Mouse (Mus musculus): ENCODE data around the gene Rreb1.
A peak's percentile ranks its signal among the peaks of the same experiment; 100 is the strongest.

Gene Rreb1

DNA sequence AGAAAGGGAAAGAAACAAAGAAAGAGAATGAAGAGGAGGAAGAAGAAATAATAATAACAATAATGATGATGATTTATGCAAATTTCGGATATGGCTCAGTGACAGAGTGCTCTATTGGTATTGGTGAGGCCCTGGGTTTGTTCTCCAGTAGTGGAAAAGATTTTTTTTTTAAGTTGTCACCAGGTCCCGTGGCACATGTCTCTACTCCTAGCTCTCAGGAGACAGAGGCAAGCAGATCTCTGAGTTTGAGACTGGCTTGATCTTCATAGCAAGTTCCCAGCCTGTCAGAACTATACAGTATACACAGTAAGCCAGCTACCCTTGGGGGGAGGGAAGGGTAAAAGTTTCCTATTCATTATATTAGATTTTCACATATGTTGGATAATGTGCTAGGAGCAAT, 3.4 kb downstream of the Rreb1 start:
- no peak for DNase-seq

DNA sequence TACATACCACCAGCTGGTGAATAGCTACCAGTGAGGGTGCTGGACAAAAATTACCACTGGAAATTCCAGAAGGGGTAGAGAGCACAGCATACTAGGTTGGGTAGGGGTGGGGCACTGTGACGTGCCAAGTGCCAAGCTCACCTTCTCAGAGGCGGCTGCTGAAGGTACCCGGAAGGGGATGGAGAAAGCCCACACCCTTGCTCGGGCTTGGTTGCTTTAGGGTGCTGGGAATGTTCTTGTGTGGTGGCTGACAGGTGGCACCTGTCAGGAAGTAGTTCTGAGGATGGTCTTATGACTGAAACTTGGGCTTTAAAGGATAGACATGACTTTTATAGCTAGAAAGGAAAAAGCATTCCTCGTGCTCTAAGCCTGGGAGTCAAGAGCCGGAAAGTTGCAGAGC, 3.9 kb downstream of the Rreb1 start:
- DNase-seq: no peak

DNA sequence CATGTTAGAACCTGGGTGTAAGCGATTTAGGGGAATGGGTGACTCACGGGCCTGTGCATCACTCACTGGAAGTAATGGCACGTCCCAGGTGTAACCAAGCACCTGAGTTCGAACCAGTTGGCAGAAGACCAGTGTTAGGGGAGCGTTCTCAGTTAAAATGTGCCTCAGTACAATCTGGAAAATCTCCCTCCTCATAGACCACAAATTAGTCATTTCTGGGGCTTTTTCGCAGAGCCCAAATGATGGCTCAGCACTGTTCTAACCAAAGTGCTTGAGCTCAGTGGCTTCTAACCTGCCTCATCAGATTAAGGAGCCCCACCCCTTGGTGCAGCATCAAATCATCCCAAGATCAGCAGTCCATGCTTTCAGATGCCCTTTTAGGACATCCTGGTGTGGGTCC, 5.5 kb downstream of the Rreb1 start:
- no peak for DNase-seq

DNA sequence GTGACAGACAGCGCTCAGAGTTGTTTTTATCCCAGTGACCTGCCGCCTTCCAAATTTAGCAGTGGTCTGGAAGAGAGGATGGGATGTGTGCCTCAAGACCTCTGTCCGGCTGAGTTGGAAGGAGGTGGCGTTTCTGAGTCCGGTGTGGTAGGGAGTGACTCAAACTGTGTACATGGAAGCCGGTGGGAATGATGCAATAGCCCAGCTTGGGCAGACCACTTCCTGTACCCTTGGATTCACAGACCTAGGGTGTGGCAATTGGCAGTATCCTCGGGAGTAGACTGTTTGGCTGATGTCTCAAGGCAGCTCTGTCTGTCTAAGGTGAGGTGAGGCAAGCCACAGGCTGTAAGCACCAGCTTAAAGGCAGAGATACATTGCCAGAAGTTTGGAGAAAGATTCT, 6.0 kb downstream of the Rreb1 start:
- no peak for DNase-seq

DNA sequence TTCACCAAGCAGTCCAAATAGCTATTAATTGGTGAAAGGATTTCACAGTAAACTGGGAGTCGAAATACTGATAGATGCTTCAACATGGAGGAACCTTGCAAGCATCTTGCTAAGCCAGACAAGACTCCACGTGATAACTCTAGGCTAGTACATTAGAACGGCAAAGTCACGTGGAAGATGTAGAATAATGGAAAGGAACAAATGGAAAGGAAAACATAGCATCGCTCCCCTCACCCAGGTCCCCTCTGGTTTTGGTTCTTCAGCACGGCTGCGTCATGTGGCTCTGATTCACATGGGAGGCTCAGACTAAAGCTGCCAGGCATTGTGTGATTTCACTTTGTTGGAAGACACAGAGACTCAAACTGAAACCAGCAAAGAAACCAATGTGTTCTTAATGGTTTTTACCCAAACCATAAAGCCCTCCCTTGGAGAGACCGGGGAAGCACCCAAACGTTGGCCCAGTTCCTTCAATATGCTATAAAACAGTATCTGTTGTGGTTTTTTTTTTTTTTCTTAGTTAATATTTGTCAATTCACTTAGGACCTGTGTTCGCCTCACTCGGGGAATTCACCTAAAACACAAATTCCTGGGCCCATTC, 14.6 kb downstream of the Rreb1 start:
- DNase-seq: no peak

DNA sequence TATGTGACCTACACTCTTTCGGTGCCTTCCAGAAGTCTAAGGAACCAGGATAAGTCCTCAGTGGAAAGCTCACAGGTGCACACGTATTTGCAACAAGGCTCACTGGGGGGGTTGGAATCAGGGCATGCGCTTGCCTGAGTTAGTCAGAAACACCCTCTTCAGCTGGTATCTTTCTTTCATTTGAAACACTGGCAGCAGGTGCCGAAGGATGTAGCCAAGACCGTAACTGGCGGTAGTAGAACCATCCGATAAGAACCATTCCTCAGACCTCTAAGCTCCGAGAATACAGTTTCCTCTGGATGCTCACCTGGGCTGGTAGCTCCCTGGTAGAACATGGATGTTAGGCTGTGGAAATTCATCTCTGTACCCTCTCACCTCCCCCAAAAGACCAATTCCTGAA, 20.6 kb downstream of the Rreb1 start:
- no peak for DNase-seq

DNA sequence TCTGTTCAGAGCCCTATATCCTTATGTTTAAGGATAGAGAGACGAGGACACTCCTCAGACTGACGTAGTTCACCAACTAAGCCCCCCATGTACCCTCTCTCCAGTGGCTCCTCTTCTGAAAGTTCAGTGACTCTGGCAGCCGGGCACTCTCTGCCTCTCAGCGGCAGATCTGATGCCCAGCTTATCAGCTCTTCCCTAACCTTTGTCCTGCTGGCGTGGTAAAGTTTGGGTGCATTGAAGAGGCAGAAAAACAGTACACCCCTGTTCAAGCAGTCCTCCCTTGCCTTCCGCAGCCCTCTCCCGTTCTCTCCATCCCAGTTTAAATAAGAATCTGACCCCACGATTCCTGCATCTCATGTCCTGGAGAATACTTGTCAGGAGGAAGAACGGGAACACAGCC, 21.2 kb downstream of the Rreb1 start:
- no peak for DNase-seq

DNA sequence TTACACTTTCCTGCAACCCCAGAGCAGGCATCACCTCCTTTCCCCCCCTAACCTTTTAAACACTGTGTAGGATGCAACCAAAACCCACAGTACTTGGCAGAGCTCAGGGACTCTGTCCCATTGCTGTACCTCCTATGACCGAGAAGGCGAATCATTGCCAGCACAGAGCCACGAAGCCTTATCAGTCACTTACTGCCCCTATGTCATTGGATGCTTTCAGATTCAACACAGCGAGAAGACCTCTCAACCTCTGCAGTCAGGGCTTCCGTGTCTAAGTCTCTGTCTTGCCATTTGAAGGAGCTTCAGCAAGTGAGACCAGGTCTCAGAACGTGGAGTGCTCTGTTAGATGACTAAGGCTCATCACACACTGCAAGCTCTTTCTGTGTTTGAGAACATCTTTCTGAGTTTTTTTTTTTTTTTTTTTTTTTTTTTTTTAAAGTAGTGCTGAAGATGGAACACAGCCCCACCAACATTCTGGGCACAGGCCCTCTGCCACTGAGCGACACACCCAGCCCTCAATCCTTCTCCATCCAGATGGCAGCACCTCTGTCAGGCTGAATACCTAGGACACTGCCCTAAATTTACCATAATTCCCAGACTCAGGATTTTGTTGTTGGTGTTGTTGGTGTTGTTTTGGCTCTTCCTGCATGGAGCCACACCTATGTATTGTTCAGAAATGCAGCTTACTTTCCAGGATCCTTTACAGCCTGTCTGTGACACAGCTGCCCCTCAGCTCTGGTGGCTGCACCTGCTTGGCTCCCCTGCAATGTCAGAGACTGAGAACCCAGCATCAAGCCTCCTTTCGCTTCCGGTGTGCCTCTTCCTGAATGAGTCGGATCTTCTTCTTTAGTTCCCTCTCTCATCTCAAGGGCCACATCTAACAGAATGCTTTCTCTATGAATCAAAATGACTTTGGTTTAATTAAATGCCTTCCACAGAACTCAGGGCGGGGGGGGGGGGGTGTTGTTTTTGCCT, 23.2 kb downstream of the Rreb1 start:
- no peak for DNase-seq

DNA sequence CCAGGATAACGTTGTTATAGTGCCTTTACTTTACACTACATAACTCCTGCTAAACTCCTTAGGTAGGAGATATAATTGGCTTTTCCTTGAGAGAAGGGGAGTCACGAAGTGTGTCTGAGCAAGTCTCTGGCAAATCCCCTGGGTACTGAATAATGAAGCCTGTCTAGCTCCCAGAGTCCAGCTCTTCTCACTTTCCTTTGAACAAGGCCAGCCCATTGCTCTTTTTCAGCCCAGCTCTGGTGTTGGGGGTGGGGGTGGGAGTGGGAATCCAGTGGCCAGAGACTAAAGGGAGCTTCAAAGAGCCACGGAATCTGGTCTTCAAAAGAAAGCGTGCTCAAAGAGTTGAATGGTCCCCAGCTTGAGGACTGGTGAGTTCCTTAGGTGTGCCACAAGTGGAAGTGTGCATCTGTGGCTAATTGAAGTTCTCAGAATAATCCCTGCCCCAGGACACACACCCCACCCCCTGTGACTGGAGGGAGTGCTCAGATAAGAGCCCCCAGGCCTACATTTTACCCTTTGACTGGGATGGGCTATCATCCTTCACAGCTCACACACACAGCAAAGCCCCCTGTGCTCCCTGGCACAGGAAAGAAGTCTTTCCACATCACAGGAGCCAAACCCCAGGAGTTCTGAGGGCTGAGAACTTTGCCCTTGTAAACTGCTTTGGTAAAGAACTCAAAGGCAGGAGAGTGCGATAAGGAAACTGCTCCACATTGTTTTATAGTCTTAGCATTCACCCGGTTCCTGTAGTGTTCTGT, 24.2 kb downstream of the Rreb1 start:
- DNase-seq: no peak

DNA sequence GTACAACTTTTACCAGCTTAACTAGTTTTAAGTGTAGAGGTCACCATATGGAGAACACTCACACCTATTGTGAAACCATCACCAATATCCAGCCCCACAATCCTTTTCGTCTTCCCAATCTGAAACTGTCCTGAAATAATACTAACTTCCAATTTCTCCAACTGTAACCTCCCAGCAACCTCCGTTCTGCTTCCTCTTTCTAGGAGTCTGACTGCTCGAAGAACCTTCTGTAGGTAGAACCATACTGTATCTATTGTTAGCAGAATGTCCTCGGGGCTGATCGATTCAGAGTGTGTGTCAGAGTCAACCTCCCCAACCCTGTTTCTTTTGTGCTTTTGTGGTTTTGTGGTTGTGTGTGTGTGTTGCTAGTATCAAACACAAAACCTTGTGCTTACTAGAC, 25.0 kb downstream of the Rreb1 start:
- DNase-seq: no peak

DNA sequence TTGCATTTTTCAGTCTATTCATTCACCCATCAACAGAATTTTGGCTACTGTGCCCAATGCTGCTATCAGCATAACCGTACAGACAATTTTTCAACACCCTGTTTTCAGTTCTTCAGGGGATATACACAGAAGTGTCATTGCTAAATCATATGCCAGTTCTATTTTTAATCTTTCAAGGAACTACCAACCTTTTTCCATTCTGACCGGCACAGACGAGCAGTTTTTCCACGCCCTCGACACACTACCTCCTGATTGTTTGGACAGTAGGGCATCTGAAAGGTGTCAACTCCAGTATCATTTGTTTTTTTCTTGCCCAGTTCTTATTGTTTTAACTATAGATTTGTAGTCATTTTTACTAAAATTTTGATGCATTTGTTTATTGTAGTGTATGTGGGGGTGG, 25.8 kb downstream of the Rreb1 start:
- no peak for DNase-seq

DNA sequence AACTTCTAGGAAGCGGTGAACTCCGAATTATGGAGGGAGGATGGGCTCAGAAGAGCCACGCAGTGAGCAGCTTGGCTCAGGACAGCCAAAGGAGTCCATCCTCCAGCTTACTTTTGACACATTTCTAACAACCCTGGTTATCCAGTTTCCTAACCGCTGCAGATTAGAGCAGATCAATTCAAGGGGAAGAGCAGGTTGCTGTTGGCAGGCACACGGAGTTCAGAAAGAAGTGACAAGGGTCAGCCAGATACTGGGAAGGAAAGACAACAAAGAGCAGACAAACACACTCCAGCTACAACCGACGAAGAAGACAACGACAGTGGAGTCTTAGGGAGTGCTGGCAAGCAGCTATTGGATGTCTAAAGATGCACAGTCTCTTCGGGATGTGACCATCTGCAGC, 36.8 kb downstream of the Rreb1 start:
- DNase-seq: no peak

DNA sequence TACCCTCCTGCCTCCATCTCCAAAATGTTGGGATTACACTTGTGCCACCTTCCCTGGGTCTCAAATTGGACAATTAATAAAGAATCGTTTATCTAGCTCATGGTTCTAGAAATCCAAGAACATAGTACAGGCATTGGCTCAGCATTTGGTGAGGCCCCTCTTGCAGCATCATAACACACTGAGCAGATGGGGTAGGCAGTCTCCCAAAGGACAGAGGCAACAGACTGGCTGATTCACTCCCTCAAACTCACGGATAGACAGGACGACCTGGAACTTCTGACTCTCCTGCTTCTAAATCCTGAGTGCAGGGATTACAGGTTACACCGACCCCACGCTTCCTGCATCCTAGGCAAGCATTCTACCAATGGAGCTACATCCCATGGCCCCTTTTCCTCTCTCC, 38.5 kb downstream of the Rreb1 start:
- no peak for DNase-seq

DNA sequence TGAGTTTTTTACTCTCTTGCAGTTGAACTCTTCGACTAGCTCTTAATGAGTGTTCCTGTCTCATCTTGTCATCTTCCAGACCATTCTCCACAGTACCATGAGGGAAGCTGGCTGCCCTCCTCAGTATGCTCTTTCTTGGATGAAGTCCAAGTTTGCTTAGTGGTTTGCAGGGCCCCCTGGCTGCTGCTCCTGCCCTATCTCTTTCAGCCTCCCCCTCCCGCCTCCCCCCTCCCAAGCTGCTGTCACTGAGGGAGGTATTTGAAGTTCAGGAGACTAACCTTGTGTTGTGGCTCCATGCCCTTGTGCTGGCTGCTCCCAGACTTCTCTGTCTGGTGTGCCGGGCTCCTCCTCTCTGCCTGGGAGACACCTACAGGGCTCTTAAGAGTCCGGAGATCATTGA, 43.2 kb downstream of the Rreb1 start:
- no peak for DNase-seq

DNA sequence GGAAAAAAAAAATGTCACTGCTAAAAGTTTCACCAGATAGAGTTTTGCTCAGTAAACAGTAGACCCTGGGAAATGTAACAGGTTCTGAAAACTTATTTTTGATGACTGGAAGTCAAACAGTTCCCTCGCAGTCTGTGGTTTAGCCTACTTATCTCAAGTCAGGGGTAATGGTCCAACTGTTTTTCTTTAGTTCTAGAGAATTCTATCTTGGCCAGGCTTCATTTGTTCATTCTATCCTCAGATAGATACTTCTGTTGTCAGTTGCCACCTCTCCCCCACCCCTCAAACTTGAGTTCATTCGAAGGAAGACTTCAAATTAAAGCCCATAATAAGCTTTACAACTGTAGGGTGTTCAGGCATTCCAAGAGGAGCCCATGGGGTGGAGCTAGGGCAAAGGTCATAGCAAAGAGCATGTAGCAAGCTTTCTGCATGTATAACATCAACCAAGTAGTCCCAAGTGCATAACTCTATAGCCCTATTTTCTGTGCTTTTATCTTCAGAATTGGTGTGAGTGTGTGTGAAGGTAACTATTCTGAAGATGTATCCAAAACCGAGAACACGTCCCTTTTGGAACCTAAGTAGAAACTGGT, 46.2 kb downstream of the Rreb1 start:
- DNase-seq: no peak

DNA sequence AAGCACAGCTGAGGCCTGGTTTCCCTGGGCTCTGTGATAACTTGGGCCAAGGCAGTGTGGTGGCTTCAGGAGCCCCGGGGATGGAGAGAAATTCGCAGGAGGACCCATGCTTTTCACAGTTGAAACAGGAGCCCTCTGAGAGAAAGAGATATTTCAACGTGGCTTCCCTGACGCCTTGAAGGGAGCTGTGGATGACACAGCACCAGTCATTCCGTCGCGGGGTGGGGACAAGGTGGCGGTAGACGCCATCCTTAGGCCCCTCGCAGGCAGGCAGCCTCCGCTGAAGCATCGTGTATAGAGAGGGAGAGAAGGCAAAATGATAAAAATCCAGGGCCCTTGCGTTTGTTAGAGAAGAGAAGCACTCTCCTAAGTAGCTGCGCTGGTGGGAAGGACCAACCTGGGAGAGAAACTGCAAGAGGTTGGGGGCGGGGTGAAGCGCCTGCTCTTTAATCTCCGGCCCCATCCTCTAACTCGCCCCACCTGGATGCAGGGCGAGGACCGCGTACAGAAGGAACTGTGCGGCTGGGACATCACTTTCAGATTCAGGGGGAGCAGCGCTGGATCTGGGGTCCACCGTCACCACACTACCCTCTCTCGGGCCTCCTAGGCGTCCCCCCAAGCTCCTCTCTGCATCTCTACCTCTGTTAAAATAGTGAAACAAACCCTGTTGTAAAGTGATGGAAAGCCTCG, 46.9 kb downstream of the Rreb1 start:
- no peak for DNase-seq

DNA sequence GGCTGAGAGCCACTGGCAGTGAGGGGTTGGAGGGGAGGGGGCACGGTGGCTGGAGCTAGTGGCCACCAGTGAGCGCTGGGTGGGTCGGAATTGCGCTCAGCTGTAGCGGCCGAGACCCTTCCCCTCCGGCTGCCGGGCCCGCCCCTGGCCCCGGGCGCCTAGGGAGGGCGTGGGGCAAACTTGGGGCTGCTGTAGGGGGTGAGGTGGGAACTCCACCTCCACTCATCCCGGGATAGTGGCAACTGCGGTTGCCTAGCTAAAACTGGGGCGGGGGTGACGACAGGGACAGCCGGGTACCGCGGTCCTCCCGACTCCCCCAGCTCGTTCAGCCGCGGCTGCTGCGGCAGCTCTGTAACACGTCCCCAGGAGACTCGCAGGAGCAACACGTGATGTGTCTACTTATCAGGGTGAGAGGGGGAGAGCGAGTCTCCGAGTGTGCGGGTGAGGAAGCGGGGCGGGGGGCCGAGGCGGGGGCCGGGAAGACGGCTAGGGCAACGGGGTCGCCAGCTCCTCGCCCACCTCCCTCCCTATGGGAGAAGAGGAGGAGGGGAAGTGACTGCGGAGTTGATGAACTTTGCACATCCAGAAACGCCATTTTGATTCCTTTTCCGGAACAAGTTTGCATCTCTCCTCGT, 47.6 kb downstream of the Rreb1 start:
- DNase-seq: no peak

DNA sequence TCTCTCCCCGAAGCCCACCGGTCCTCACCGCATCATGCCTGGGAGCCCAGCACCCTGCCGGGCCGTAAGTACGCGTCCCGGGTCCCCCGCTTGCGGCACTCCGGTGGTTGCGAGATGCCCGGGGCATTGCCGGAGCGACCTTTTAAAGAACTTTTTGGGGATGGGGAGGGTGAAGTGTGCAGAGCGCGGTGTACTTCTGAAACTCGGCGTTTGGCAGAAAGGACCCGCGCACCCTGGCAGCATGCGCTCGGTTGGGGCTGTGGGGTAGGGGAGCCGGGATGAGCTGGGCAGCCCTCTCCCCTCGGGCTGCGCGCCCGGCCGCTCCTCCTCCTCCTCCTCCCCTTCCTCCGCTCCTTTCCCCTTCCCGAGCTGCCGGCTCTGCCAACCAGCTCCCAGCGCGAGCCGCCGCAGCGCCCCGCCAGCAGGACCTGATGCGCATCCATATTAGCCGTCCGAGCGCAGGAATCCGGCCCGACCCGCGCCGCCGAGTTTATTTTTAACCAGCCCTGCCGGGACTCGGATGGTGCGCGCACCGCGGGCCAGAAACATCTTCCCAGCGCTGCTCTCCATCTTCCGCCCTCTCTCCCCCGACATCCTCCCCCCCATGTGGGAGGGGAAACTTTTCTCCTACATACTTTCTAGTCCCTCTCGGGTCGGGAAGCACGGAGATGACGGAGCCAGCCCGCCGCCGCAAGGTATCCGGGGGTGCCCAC, 48.2 kb downstream of the Rreb1 start:
- peak; percentile 15 for DNase-seq

DNA sequence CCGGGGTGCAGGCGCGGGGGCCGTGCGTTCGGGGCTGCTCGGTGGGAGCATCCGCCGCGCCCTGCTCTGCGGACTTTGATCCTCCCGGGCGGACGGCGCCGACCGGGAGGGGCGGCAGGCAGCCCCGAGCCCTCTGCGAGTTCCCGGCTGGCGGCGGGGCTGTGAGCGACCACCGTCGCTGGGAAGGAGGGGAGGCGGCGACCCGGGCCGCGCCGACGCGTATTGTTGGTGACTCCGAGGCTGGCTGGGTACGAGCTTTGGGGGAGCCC, 48.7 kb downstream of the Rreb1 start:
- no peak for DNase-seq

DNA sequence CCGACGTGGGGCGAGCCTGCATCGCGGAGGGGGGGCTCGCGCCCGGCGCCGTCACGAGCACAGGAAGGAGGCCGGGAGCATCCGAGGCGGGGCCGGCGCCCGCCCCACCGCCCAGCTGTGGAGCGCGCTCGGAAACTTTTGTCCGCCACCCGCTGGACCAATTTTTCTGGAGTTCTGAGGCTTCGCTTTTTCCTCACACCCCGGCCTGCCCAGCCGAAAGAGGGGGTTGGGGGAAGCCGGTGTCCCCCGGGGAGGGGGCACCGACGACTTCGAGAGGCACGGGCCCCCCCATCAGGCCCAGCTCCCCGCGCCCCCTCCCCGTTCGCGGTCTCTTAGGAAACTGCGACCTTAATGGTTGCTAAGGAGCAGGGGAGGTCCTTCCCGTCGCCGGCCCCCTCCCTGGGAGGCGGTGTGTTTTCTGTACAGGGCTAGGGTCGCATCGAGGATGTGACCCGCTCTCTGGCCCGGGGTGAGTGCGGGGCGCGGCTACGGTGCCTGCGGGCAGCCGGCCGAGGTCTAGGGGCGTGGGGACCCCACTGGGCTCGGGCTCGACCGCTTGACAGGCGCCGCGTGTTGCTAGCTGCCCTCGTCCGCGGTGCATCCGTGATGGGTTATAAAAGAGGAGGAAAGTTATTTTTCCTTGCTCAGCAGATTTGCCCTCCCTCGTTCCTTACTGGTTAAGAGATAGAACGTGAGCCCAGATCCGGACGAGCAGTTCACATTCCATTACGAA, 49.2 kb downstream of the Rreb1 start:
- no peak for DNase-seq

DNA sequence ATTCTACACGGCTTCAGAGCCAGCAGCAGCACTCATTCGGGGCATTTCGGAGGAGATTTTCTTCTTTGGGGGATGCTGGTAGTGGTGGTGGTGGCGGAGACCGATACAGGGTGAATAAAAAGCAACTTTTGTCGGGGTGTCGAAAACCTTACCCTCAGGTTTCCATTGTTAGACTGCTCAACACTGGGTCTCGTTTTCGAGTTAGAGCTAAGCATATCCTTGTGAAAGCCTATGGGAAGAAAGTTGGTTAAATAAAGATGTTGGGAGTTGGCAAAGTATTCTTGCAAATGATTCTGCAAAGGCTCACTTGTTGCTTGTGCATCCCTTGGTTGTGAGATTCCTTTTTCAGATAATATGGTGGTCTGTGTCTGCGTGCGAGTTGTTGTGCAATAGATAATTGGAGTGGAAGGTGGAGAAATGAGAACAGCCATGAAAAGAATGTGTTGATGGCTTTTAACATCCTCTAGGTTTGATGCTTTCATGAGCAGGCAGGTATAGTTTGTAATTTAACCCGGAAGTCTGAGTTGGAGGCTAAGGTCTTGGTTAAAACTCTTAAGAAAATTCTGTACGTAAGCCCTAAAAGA, 49.9 kb downstream of the Rreb1 start:
- DNase-seq: no peak
